Mouse (Mus musculus) neural tube, embryonic 11.5 days (tissue): ENCODE measurements around the gene Gpr19. TPM values are rescaled to one million over a fixed set of nuclear protein-coding genes. Genes with fewer than 3 reads are reported as not detected.

Source experiments
- ATAC-seq: fragments of 200-750 bp; cut with Nextera tagmentation; 2 replicates; pipeline ENCODE4 v1.8.0; 2017; ENCODE audit warnings: moderate number of reproducible peaks, mild to moderate bottlenecking, moderate TSS enrichment, moderate library complexity; ENCODE audit not compliant: insufficient read depth, low FRiP score, low TSS enrichment
- DNase-seq: peaks from one replicate; pipeline ENCODE4 v3.0.0-alpha.2; 2015; ENCODE audit warnings: low spot score
- H3K27ac ChIP-seq: fragments of 300-500 bp; sonication (generic); 2 replicates; pipeline ENCODE4 v1.5.1; 2014; ENCODE audit warnings: low read depth, mild to moderate bottlenecking, low read length
- H3K27me3 ChIP-seq: fragments of 300-500 bp; sonication (generic); 2 replicates; pipeline ENCODE4 v1.6.1; 2014; ENCODE audit warnings: mild to moderate bottlenecking, low read length, mixed read lengths; ENCODE audit not compliant: control insufficient read depth, insufficient read depth
- H3K36me3 ChIP-seq: fragments of 300-500 bp; sonication (generic); 2 replicates; pipeline ENCODE4 v1.6.1; 2014; ENCODE audit warnings: mild to moderate bottlenecking, low read length, moderate library complexity, mixed read lengths; ENCODE audit not compliant: control insufficient read depth, insufficient read depth
- H3K4me1 ChIP-seq: fragments of 300-500 bp; sonication (generic); 2 replicates; pipeline ENCODE4 v1.6.1; 2014; ENCODE audit warnings: low read length, mixed read lengths; ENCODE audit not compliant: control insufficient read depth, insufficient read depth
- H3K4me2 ChIP-seq: fragments of 300-500 bp; sonication (generic); 2 replicates; pipeline ENCODE4 v1.6.1; 2014; ENCODE audit warnings: low read depth, mild to moderate bottlenecking, moderate library complexity
- H3K4me3 ChIP-seq: fragments of 300-500 bp; sonication (generic); 2 replicates; pipeline ENCODE4 v1.5.1; 2014; ENCODE audit warnings: low read depth, low read length
- H3K9ac ChIP-seq: fragments of 300-500 bp; sonication (generic); 2 replicates; pipeline ENCODE4 v1.6.1; 2014; ENCODE audit warnings: mild to moderate bottlenecking, low read length
- H3K9me3 ChIP-seq: fragments of 300-500 bp; sonication (generic); 2 replicates; pipeline ENCODE4 v1.6.1; 2016; ENCODE audit warnings: low read length; ENCODE audit not compliant: control insufficient read depth
- WGBS: fragments of 180-500 bp; shearing (Covaris S2); extraction: QIAGEN DNeasy Blood & Tissue Kit; methylation state at CpG from one replicate; pipeline ENCODE4 v1.1.7; 2014; 5-methylcytosine and 5-hydroxymethylcytosine counted together
- polyA plus RNA-seq: library from polyadenylated mRNA; unstranded; fragments of >200 nt; fragmentation: Nextera tagmentation; extraction: Ambion mirVana; gene quantifications from 2 replicates; pipeline ENCODE4 v1.2.1, GENCODE M21; 2014

Gpr19 gene
- polyA plus RNA-seq, 1 experiment from 2014 or later = 31.0 TPM

- Histone ChIP-seq H3K4me1 (peaks cover 12% of the 10 kb centered on the region; the same call in 1 of the 2 replicates), H3K9me3 (no peaks in the 10 kb centered on the region), H3K4me2 (peak overlapping the region; percentile 94), H3K36me3 (no peaks in the 10 kb centered on the region), H3K9ac (peak overlapping the region; percentile 77), H3K27me3 (no peaks in the 10 kb centered on the region), H3K27ac (peak overlapping the region; percentile 98), H3K4me3 (peak overlapping the region; percentile 48)
- no peak for DNase-seq
- WGBS = 14% methylated on average over 3 of the region's 3 CpGs
- ATAC-seq = no peak
Observed at GRCm38 (mm10) chr6:134926338-134926705, 27.9 kb upstream of the Gpr19 start.

- DNase-seq (no peak), ATAC-seq (no peak)
- H3K36me3 ChIP-seq = no peaks in the 10 kb centered on the region
- H3K4me1 ChIP-seq = peaks cover 12% of the 10 kb centered on the region; the same call in 1 of the 2 replicates
- no peaks in the 10 kb centered on the region for H3K9me3 ChIP-seq
- peak overlapping the region; percentile 14; the same call in 1 of the 2 replicates for H3K4me2 ChIP-seq
- H3K4me3 ChIP-seq = no peak overlapping the region
- H3K27ac ChIP-seq = no peak overlapping the region
- H3K27me3 ChIP-seq = no peaks in the 10 kb centered on the region
- WGBS = 71% methylated on average over 4 of the region's 4 CpGs
- no peak overlapping the region for H3K9ac ChIP-seq
Observed at GRCm38 (mm10) chr6:134925673-134926337, 27.4 kb upstream of the Gpr19 start.

GRCm38 (mm10) chr6:134924262-134924661 is 25.9 kb upstream of the Gpr19 start:
- Histone ChIP-seq H3K36me3 (no peaks in the 10 kb centered on the region), H3K27me3 (no peaks in the 10 kb centered on the region), H3K4me2 (no peak overlapping the region), H3K4me3 (no peak overlapping the region), H3K27ac (no peak overlapping the region), H3K9me3 (no peaks in the 10 kb centered on the region), H3K9ac (no peak overlapping the region), H3K4me1 (peaks cover 12% of the 10 kb centered on the region; the same call in 1 of the 2 replicates)
- DNase-seq = no peak
- 83% methylated on average over 3 of the region's 3 CpGs for WGBS
- no peak for ATAC-seq

GRCm38 (mm10) chr6:134923670-134924069 is 25.3 kb upstream of the Gpr19 start:
- no peaks in the 10 kb centered on the region for H3K36me3 ChIP-seq
- H3K9me3 ChIP-seq = no peaks in the 10 kb centered on the region
- H3K4me1 ChIP-seq = peaks cover 12% of the 10 kb centered on the region; the same call in 1 of the 2 replicates
- H3K9ac ChIP-seq = no peak overlapping the region
- no peak overlapping the region for H3K27ac ChIP-seq
- ATAC-seq = no peak
- no peak for DNase-seq
- no peak overlapping the region for H3K4me3 ChIP-seq
- 82% methylated on average over 4 of the region's 4 CpGs for WGBS
- peak overlapping the region; percentile 25; the same call in 1 of the 2 replicates for H3K4me2 ChIP-seq
- H3K27me3 ChIP-seq = no peaks in the 10 kb centered on the region

GRCm38 (mm10) chr6:134922511-134923195 is 24.3 kb upstream of the Gpr19 start:
- no peaks in the 10 kb centered on the region for H3K9me3 ChIP-seq
- H3K27ac ChIP-seq = no peak overlapping the region
- ATAC-seq = no peak
- H3K27me3 ChIP-seq = no peaks in the 10 kb centered on the region
- peak overlapping the region; percentile 94 for H3K4me2 ChIP-seq
- peaks cover 12% of the 10 kb centered on the region; the same call in 1 of the 2 replicates for H3K4me1 ChIP-seq
- DNase-seq = no peak
- H3K4me3 ChIP-seq = peak overlapping the region; percentile 96
- WGBS = 62% methylated on average over 9 of the region's 9 CpGs
- no peak overlapping the region; the same call in 1 of the 2 replicates for H3K9ac ChIP-seq
- H3K36me3 ChIP-seq = no peaks in the 10 kb centered on the region

GRCm38 (mm10) chr6:134921695-134922510 is 23.5 kb upstream of the Gpr19 start:
- ATAC-seq (no peak), DNase-seq (no peak)
- peaks cover 12% of the 10 kb centered on the region; the same call in 1 of the 2 replicates for H3K4me1 ChIP-seq
- H3K36me3 ChIP-seq = no peaks in the 10 kb centered on the region
- peak overlapping the region; percentile 91 for H3K9ac ChIP-seq
- H3K4me3 ChIP-seq = peak overlapping the region; percentile 96
- no peaks in the 10 kb centered on the region for H3K27me3 ChIP-seq
- WGBS = 7% methylated on average over 20 of the region's 20 CpGs
- no peaks in the 10 kb centered on the region for H3K9me3 ChIP-seq
- H3K27ac ChIP-seq = no peak overlapping the region
- H3K4me2 ChIP-seq = peak overlapping the region; percentile 94

- H3K4me1 ChIP-seq = peaks cover 15% of the 10 kb centered on the region; the same call in 1 of the 2 replicates
- H3K4me3 ChIP-seq = peak overlapping the region; percentile 96
- no peaks in the 10 kb centered on the region for H3K36me3 ChIP-seq
- peak overlapping the region; percentile 94 for H3K4me2 ChIP-seq
- peak overlapping the region; percentile 92 for H3K27ac ChIP-seq
- peak overlapping the region; percentile 91 for H3K9ac ChIP-seq
- H3K9me3 ChIP-seq = no peaks in the 10 kb centered on the region
- under 1% methylated on average over 32 of the region's 32 CpGs for WGBS
- no peak for ATAC-seq
- H3K27me3 ChIP-seq = no peaks in the 10 kb centered on the region
- peak; percentile 37 for DNase-seq
Observed at GRCm38 (mm10) chr6:134921014-134921694, 22.8 kb upstream of the Gpr19 start.
